In genomic region chr9:108991428-108992084, GRCm38 (mm10) we compare ENCODE assay signal across 8 mouse cellular contexts. TPM values are rescaled to one million over a fixed set of nuclear protein-coding genes. Genes with fewer than 3 reads are reported as not detected.
DNase-seq lines count a peak whose midpoint lies in the region; ATAC-seq and TF ChIP-seq lines count a peak whose summit lies in the region.

TSS of gene Pfkfb4 (plus strand) at chr9:108991778.

- peak within 1 kb of the TSS; percentile 60 to 77 (median 61) for H3K4me3 ChIP-seq in CH12.LX (replicated peaks in 1 of 3; ENCODE audit: low read depth in 2 of 3, low read length in 2 of 3, poor library complexity in 1 of 3)
- H3K4me3 ChIP-seq in forebrain, embryonic 11.5 days (ENCODE audit: low read depth, low read length): peak within 1 kb of the TSS; percentile 48
- H3K4me3 ChIP-seq in heart, embryonic 16.5 days (ENCODE audit: low read length): peak within 1 kb of the TSS; percentile 66
- H3K4me3 ChIP-seq in liver, embryonic 15.5 days (replicated peaks): peak within 1 kb of the TSS; percentile 60
- H3K4me3 ChIP-seq in neural tube, embryonic 12.5 days: peak within 1 kb of the TSS; percentile 57

- peak; percentile 96 for ATAC-seq in forebrain, embryonic 11.5 days (replicated peaks; ENCODE audit: low FRiP score)
- peak; percentile 94 for ATAC-seq in heart, embryonic 16.5 days (replicated peaks; ENCODE audit: extremely low read depth, insufficient read depth, low FRiP score)
- ATAC-seq in liver, embryonic 15.5 days (ENCODE audit: insufficient read depth): peak; percentile 94
- peak; percentile 91 for ATAC-seq in neural tube, embryonic 12.5 days (ENCODE audit: low FRiP score, low read depth)

- TF ChIP-seq POLR2A in CH12.LX (IDR thresholded peaks at IDR 0.05; ENCODE audit: low read depth, low read length): peak; percentile 96

- WGBS in forebrain, embryonic 11.5 days: under 1% methylated on average over 31 of the region's 31 CpGs
- 2% methylated on average over 31 of the region's 31 CpGs for WGBS in heart, embryonic 16.5 days
- 2% methylated on average over 31 of the region's 31 CpGs for WGBS in liver, embryonic 15.5 days (ENCODE audit: insufficient replicate concordance)
- WGBS in neural tube, embryonic 12.5 days: 1% methylated on average over 31 of the region's 31 CpGs

- TF ChIP-seq EP300 in CH12.LX (IDR thresholded peaks at IDR 0.05; ENCODE audit: low read length): peak; percentile 48; the same call in 1 of the 2 replicates

- H3K36me3 ChIP-seq in CH12.LX (replicated peaks in 1 of 2; ENCODE audit: control insufficient read depth in 1 of 2, insufficient read depth in 1 of 2, low read length in 1 of 2): no peaks in the 10 kb centered on the region
- no peaks in the 10 kb centered on the region for H3K36me3 ChIP-seq in forebrain, embryonic 11.5 days (ENCODE audit: control insufficient read depth, insufficient read depth, low read length)
- no peaks in the 10 kb centered on the region for H3K36me3 ChIP-seq in heart, embryonic 16.5 days (ENCODE audit: control insufficient read depth, insufficient read depth)
- H3K36me3 ChIP-seq in liver, embryonic 15.5 days (replicated peaks): no peaks in the 10 kb centered on the region
- no peaks in the 10 kb centered on the region for H3K36me3 ChIP-seq in neural tube, embryonic 12.5 days

- H3K4me1 ChIP-seq in CH12.LX (ENCODE audit: control insufficient read depth in 1 of 2, insufficient read depth in 2 of 2): peaks cover 19 to 60% of the 10 kb centered on the region in 2 experiments
- no peaks in the 10 kb centered on the region for H3K4me1 ChIP-seq in forebrain, embryonic 11.5 days (replicated peaks; ENCODE audit: control insufficient read depth, insufficient read depth, low read length)
- H3K4me1 ChIP-seq in heart, embryonic 16.5 days (ENCODE audit: control insufficient read depth, insufficient read depth, low read length): peaks cover 41% of the 10 kb centered on the region
- peaks cover 76% of the 10 kb centered on the region for H3K4me1 ChIP-seq in liver, embryonic 15.5 days (replicated peaks)
- H3K4me1 ChIP-seq in neural tube, embryonic 12.5 days: peaks cover 29% of the 10 kb centered on the region

- H3K27me3 ChIP-seq in CH12.LX (replicated peaks): no peaks in the 10 kb centered on the region
- H3K27me3 ChIP-seq in forebrain, embryonic 11.5 days (ENCODE audit: control insufficient read depth, insufficient read depth, low read length): no peaks in the 10 kb centered on the region
- H3K27me3 ChIP-seq in heart, embryonic 16.5 days (ENCODE audit: control insufficient read depth, insufficient read depth, low read length): no peaks in the 10 kb centered on the region
- no peaks in the 10 kb centered on the region for H3K27me3 ChIP-seq in liver, embryonic 15.5 days
- H3K27me3 ChIP-seq in neural tube, embryonic 12.5 days (replicated peaks): no peaks in the 10 kb centered on the region

- DNase-seq in CH12.LX (ENCODE audit: extremely low read depth): peak; percentile 100
- peak; percentile 99 for DNase-seq in c-Kit-positive CD71-positive TER-119-negative erythroid progenitor cells, embryonic 14.5 days (ENCODE audit: low read depth)
- peak; percentile 97 for DNase-seq in forebrain, embryonic 11.5 days (ENCODE audit: low spot score)
- peak; percentile 97 to 100 for DNase-seq in kidney, postnatal 36 days
- DNase-seq in telencephalon, adult 2 months (ENCODE audit: low read depth, low spot score): peak; percentile 99

- H3K79me2 ChIP-seq in CH12.LX (replicated peaks; ENCODE audit: control insufficient read depth, extremely low read depth, insufficient read depth, poor library complexity, severe bottlenecking): no peaks in the 10 kb centered on the region

- no peak for TF ChIP-seq RAD21 in CH12.LX (IDR thresholded peaks at IDR 0.05; ENCODE audit: low read depth, low read length)

- H3K27ac ChIP-seq in CH12.LX (ENCODE audit: insufficient read depth, low read depth): peak within 1 kb of the TSS; percentile 67
- H3K27ac ChIP-seq in forebrain, embryonic 11.5 days (ENCODE audit: low read depth, low read length): peak within 1 kb of the TSS; percentile 65
- H3K27ac ChIP-seq in heart, embryonic 16.5 days (ENCODE audit: low read length): peak within 1 kb of the TSS; percentile 86
- peak within 1 kb of the TSS; percentile 83 for H3K27ac ChIP-seq in liver, embryonic 15.5 days (replicated peaks)
- H3K27ac ChIP-seq in neural tube, embryonic 12.5 days: peak within 1 kb of the TSS; percentile 47

- TF ChIP-seq CTCF in CH12.LX (conservative IDR thresholded peaks at IDR 0.05 in 1 of 2, IDR thresholded peaks at IDR 0.05 in 1 of 2; ENCODE audit: low read depth in 2 of 2, low read length in 2 of 2): no peak

- H3K4me2 ChIP-seq in CH12.LX (ENCODE audit: insufficient read depth, low read depth, poor library complexity, severe bottlenecking): peak within 1 kb of the TSS; percentile 99
- peak within 1 kb of the TSS; percentile 72 for H3K4me2 ChIP-seq in forebrain, embryonic 11.5 days (ENCODE audit: low read depth, low read length, severe bottlenecking)
- peak within 1 kb of the TSS; percentile 94 for H3K4me2 ChIP-seq in heart, embryonic 16.5 days (ENCODE audit: low read depth, low read length)
- H3K4me2 ChIP-seq in liver, embryonic 15.5 days: peak within 1 kb of the TSS; percentile 88
- H3K4me2 ChIP-seq in neural tube, embryonic 12.5 days (replicated peaks): peak within 1 kb of the TSS; percentile 71

- dilution Hi-C loops in CH12.LX (cut with MboI; ENCODE audit: extremely low pct_ligation_motif_present, extremely low pct_unique_long_range_greater_than_20kb, low sequenced_read_pairs): no loop called here

- H3K9ac ChIP-seq in CH12.LX (ENCODE audit: insufficient read depth, low read depth): peak within 1 kb of the TSS; percentile 86
- H3K9ac ChIP-seq in forebrain, embryonic 11.5 days (ENCODE audit: low read length): peak within 1 kb of the TSS; percentile 65
- H3K9ac ChIP-seq in heart, embryonic 16.5 days (ENCODE audit: low read length): peak within 1 kb of the TSS; percentile 73
- H3K9ac ChIP-seq in liver, embryonic 15.5 days: peak within 1 kb of the TSS; percentile 58
- H3K9ac ChIP-seq in neural tube, embryonic 12.5 days: peak within 1 kb of the TSS; percentile 58

- in situ Hi-C loops in CH12.LX (cut with MboI; ENCODE audit: low pct_ligation_motif_present, low pct_unique_long_range_greater_than_20kb, low sequenced_read_pairs): no loop called here

- no peaks in the 10 kb centered on the region for H3K9me3 ChIP-seq in CH12.LX (replicated peaks; ENCODE audit: low read length)
- H3K9me3 ChIP-seq in forebrain, embryonic 11.5 days (ENCODE audit: control insufficient read depth, low read length): no peaks in the 10 kb centered on the region
- H3K9me3 ChIP-seq in heart, embryonic 16.5 days (replicated peaks; ENCODE audit: control insufficient read depth, low read length): no peaks in the 10 kb centered on the region
- H3K9me3 ChIP-seq in liver, embryonic 15.5 days (replicated peaks): no peaks in the 10 kb centered on the region
- no peaks in the 10 kb centered on the region for H3K9me3 ChIP-seq in neural tube, embryonic 12.5 days

TF ChIP-seq in CH12.LX, 34 proteins besides CTCF, POLR2A, EP300 and RAD21 (continues in another document):
- TF ChIP-seq SMC3 (IDR thresholded peaks at IDR 0.05; ENCODE audit: low read depth, low read length) (no peak), SIN3A (IDR thresholded peaks at IDR 0.05; ENCODE audit: low read length) (peak; percentile 68), BHLHE40 (IDR thresholded peaks at IDR 0.05; ENCODE audit: low read depth, low read length) (peak; percentile 26; the same call in 1 of the 2 replicates), HCFC1 (IDR thresholded peaks at IDR 0.05; ENCODE audit: low read depth, low read length) (peak; percentile 66), TCF12 (IDR thresholded peaks at IDR 0.05; ENCODE audit: low read depth, low read length) (peak; percentile 90), NELFE (IDR thresholded peaks at IDR 0.05; ENCODE audit: low read depth, low read length) (peak; percentile 97), ZKSCAN1 (IDR thresholded peaks at IDR 0.05; ENCODE audit: borderline replicate concordance, low read depth, low read length) (no peak), IRF4 (IDR thresholded peaks at IDR 0.05; ENCODE audit: low read depth, low read length) (peak; percentile 51), GABPA (IDR thresholded peaks at IDR 0.05; ENCODE audit: insufficient replicate concordance, low read depth, low read length) (no peak), POLR2AphosphoS2 (IDR thresholded peaks at IDR 0.05; ENCODE audit: low read depth, low read length) (peak; percentile 78; the same call in 1 of the 2 replicates), NRF1 (IDR thresholded peaks at IDR 0.05; ENCODE audit: low read depth, low read length) (peak; percentile 85), JUND (conservative IDR thresholded peaks at IDR 0.05; ENCODE audit: low read depth, low read length) (no peak), ELF1 (IDR thresholded peaks at IDR 0.05; ENCODE audit: low read depth, low read length) (peak; percentile 55), PAX5 (IDR thresholded peaks at IDR 0.05; ENCODE audit: low read length) (no peak), TBP (conservative IDR thresholded peaks at IDR 0.05; ENCODE audit: low read depth, low read length) (peak; percentile 86; the same call in 1 of the 2 replicates), ETS1 (conservative IDR thresholded peaks at IDR 0.05; ENCODE audit: low read depth, low read length) (peak; percentile 44; the same call in 1 of the 2 replicates), MAX (IDR thresholded peaks at IDR 0.05; ENCODE audit: low read length) (peak; percentile 83), MAZ (IDR thresholded peaks at IDR 0.05; ENCODE audit: low read depth, low read length) (peak; percentile 62), MYC (IDR thresholded peaks at IDR 0.05; ENCODE audit: low read depth, low read length) (peak; percentile 78), MAFK (IDR thresholded peaks at IDR 0.05; ENCODE audit: insufficient replicate concordance, low read length) (no peak), ZMIZ1 (IDR thresholded peaks at IDR 0.05; ENCODE audit: low read depth, low read length) (peak; percentile 94), MEF2A (IDR thresholded peaks at IDR 0.05; ENCODE audit: borderline replicate concordance, low read depth, low read length) (peak; percentile 75; the same call in 1 of the 2 replicates), KAT2A (IDR thresholded peaks at IDR 0.05; ENCODE audit: insufficient replicate concordance, low read length) (0 out of 2 replicates have a peak, but pooled peaks have one; percentile 60)

RNA-seq across cellular contexts. Expression of gene Pfkfb4, which starts in this region (rescaled TPM):
- total RNA-seq in CH12.LX (2012; rRNA removed) (4.5 and 5.1 TPM in 2 replicates), CH12.LX (2014; rRNA removed) (5.9 and 6.5 TPM in 2 replicates)
- polyA plus RNA-seq in CH12.LX (2012; ENCODE audit: insufficient read length, low read depth): 6.0 and 6.7 TPM in 2 replicates
- polyA plus RNA-seq in forebrain, embryonic 11.5 days (2014; fragmentation: Nextera tagmentation; extraction: Ambion mirVana): 12.5 and 12.8 TPM in 2 replicates
- polyA plus RNA-seq in heart, embryonic 16.5 days (2015; fragmentation: Nextera tagmentation; extraction: Ambion mirVana): 3.1 and 4.8 TPM in 2 replicates
- polyA plus RNA-seq in liver, embryonic 15.5 days (2015; fragmentation: Nextera tagmentation; extraction: Ambion mirVana): 3.9 and 4.5 TPM in 2 replicates
- polyA plus RNA-seq in neural tube, embryonic 12.5 days (2016; fragmentation: Nextera tagmentation; extraction: Ambion mirVana): 22.9 and 23.9 TPM in 2 replicates

Comparison
In these comparisons a context has a peak if more than half of its experiments do, and no peak if none do; other contexts are left out.
1. Peak in every context shown above with its lines: DNase-seq, ATAC-seq, H3K4me3 ChIP-seq and H3K27ac ChIP-seq.